Comparison of ENCODE assay signal across 9 mouse cellular contexts in the genomic region with DNA sequence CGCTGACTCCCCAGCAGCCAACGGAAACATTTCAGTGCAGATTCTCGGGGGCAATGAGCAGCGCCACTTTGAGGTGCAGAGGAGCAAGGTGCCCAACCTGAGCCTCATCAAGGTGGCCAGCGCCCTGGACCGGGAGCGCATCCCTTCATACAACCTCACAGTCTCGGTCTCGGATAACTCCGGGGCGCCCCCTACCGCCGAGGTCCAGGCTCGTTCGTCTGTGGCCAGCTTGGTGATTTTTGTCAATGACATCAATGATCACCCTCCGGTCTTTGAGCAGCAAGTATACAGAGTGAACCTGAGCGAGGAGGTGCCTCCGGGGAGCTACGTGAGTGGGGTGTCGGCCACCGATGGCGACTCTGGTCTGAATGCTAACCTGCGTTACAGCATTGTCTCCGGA. TPM values are rescaled to one million over a fixed set of nuclear protein-coding genes. Genes with fewer than 3 reads are reported as not detected.
A peak's percentile ranks its signal among the peaks of the same experiment; 100 is the strongest.
DNase-seq lines count a peak whose midpoint lies in the region; ATAC-seq and TF ChIP-seq lines count a peak whose summit lies in the region.
"Had no signal": no experiment of that assay in that cellular context is flagged by ENCODE, and none has a peak within 500 bp of the region (broad histone marks: within the 10 kb centered on the region; RNA-seq: fewer than 3 reads in every experiment).

No protein-coding gene starts in this region.

- H3K36me3 ChIP-seq in embryonic facial prominence, embryonic 11.5 days (replicated peaks; ENCODE audit: control insufficient read depth, insufficient read depth, low read depth, low read length), result peaks cover 24% of the 10 kb centered on the region
- H3K36me3 ChIP-seq in limb, embryonic 14.5 days (ENCODE audit: control insufficient read depth, insufficient read depth, low read length), result peaks cover 40% of the 10 kb centered on the region
- H3K36me3 ChIP-seq in midbrain, embryonic 16.5 days (ENCODE audit: control insufficient read depth, insufficient read depth, low read length), result 0 out of 2 replicates have a peak, but pooled peaks cover 5% of the 10 kb centered on the region

- no peaks in the 10 kb centered on the region; the same call in 1 of the 2 replicates for H3K27me3 ChIP-seq in embryonic facial prominence, embryonic 11.5 days (ENCODE audit: control insufficient read depth, insufficient read depth, low read length)
- H3K27me3 ChIP-seq in limb, embryonic 14.5 days (ENCODE audit: control insufficient read depth, insufficient read depth, low read length), result no peaks in the 10 kb centered on the region
- H3K27me3 ChIP-seq in midbrain, embryonic 16.5 days (ENCODE audit: control insufficient read depth, insufficient read depth, low read depth, low read length), result no peaks in the 10 kb centered on the region
- H3K27me3 ChIP-seq: CH12.LX had no signal

- H3K27ac ChIP-seq in embryonic facial prominence, embryonic 11.5 days (replicated peaks; ENCODE audit: low read depth, low read length), result no peak overlapping the region
- H3K27ac ChIP-seq in limb, embryonic 14.5 days (replicated peaks; ENCODE audit: low read depth, low read length), result no peak overlapping the region
- H3K27ac ChIP-seq in midbrain, embryonic 16.5 days (ENCODE audit: low read length), result peak overlapping the region; percentile 86

- H3K4me3 ChIP-seq in embryonic facial prominence, embryonic 11.5 days (ENCODE audit: low read depth, low read length), result peak overlapping the region; percentile 85
- H3K4me3 ChIP-seq in limb, embryonic 14.5 days (replicated peaks; ENCODE audit: low read length), result peak overlapping the region; percentile 87
- peak overlapping the region; percentile 70 for H3K4me3 ChIP-seq in midbrain, embryonic 16.5 days (ENCODE audit: low read depth, low read length)

- peak; percentile 42 for DNase-seq in ovary, postnatal 10 days (ENCODE audit: low spot score)
- no peak for DNase-seq in ovary, adult 18-20 months (ENCODE audit: low spot score)
- DNase-seq in embryonic facial prominence, embryonic 11.5 days (ENCODE audit: low spot score), result peak; percentile 64
- DNase-seq in heart, adult 8-10 months (ENCODE audit: low spot score), result peak; percentile 65
- peak; percentile 20 to 59 for DNase-seq in kidney, adult 8-10 months
- DNase-seq in limb, embryonic 14.5 days (ENCODE audit: low spot score), result peak; percentile 37
- peak; percentile 43 to 66 for DNase-seq in thymus, postnatal 10 days (ENCODE audit: low spot score in 2 of 2)

- ATAC-seq in embryonic facial prominence, embryonic 11.5 days (replicated peaks; ENCODE audit: insufficient number of reproducible peaks, low FRiP score, low TSS enrichment, low read depth), result no peak
- no peak for ATAC-seq in limb, embryonic 14.5 days (ENCODE audit: low FRiP score, low read depth)
- peak; percentile 6 for ATAC-seq in midbrain, embryonic 16.5 days

- TF ChIP-seq POLR2A in limb, embryonic 14.5 days (IDR thresholded peaks at IDR 0.05; ENCODE audit: borderline replicate concordance, extremely low read depth, insufficient read depth, insufficient read length), result no peak

- H3K4me2 ChIP-seq in embryonic facial prominence, embryonic 11.5 days (ENCODE audit: low read depth, low read length), result peak overlapping the region; percentile 94
- peak overlapping the region; percentile 90 for H3K4me2 ChIP-seq in limb, embryonic 14.5 days (replicated peaks; ENCODE audit: low read depth, low read length, severe bottlenecking)
- peak overlapping the region; percentile 87 for H3K4me2 ChIP-seq in midbrain, embryonic 16.5 days (ENCODE audit: low read length)

- peaks cover 7% of the 10 kb centered on the region; the same call in 1 of the 2 replicates for H3K4me1 ChIP-seq in embryonic facial prominence, embryonic 11.5 days (ENCODE audit: control insufficient read depth, insufficient read depth, low read length)
- H3K4me1 ChIP-seq in limb, embryonic 14.5 days (ENCODE audit: control insufficient read depth, insufficient read depth, low read length), result peaks cover 24% of the 10 kb centered on the region
- peaks cover 34% of the 10 kb centered on the region for H3K4me1 ChIP-seq in midbrain, embryonic 16.5 days (ENCODE audit: control insufficient read depth, insufficient read depth, low read length)

- WGBS in embryonic facial prominence, embryonic 11.5 days, result 10% methylated on average over 24 of the region's 24 CpGs
- 14% methylated on average over 23 of the region's 24 CpGs for WGBS in limb, embryonic 14.5 days
- 10% methylated on average over 24 of the region's 24 CpGs for WGBS in midbrain, embryonic 16.5 days

- peak overlapping the region; percentile 89 for H3K9ac ChIP-seq in embryonic facial prominence, embryonic 11.5 days (replicated peaks; ENCODE audit: low read length)
- peak overlapping the region; percentile 92 for H3K9ac ChIP-seq in limb, embryonic 14.5 days (ENCODE audit: low read depth, low read length, severe bottlenecking)
- H3K9ac ChIP-seq in midbrain, embryonic 16.5 days (ENCODE audit: low read depth, low read length), result peak overlapping the region; percentile 83

- H3K9me3 ChIP-seq in embryonic facial prominence, embryonic 11.5 days (replicated peaks; ENCODE audit: control insufficient read depth, low read length), result no peaks in the 10 kb centered on the region; the same call in 1 of the 2 replicates
- H3K9me3 ChIP-seq in limb, embryonic 14.5 days (ENCODE audit: control insufficient read depth, low read length), result no peaks in the 10 kb centered on the region; the same call in 1 of the 2 replicates
- no peaks in the 10 kb centered on the region for H3K9me3 ChIP-seq in midbrain, embryonic 16.5 days (replicated peaks; ENCODE audit: control insufficient read depth, low read length, poor library complexity, severe bottlenecking)

RNA-seq across cellular contexts. Expression of gene Fat4, which starts 1.4 kb away (rescaled TPM):
- 14.0 and 14.8 TPM in 2 replicates for polyA plus RNA-seq in embryonic facial prominence, embryonic 11.5 days (2014; fragmentation: Nextera tagmentation; extraction: Ambion mirVana)
- 1 to 10 TPM; 4.9 to 5.9 (median 5.5) TPM for total RNA-seq in heart, adult 8-10 months (2022)
- 23.9 and 27.9 TPM in 2 replicates for polyA plus RNA-seq in limb, embryonic 14.5 days (2012; rRNA removed)
- polyA plus RNA-seq in limb, embryonic 14.5 days (2014; fragmentation: Nextera tagmentation; extraction: Ambion mirVana), result 22.8 and 25.4 TPM in 2 replicates
- 5.9 and 6.8 TPM in 2 replicates for polyA plus RNA-seq in midbrain, embryonic 16.5 days (2015; fragmentation: Nextera tagmentation; extraction: Ambion mirVana)
- total RNA-seq: CH12.LX had no signal
